Mouse (Mus musculus) heart, adult 18-20 months (tissue): ENCODE measurements around the gene Pth2r. TPM values are rescaled to one million over a fixed set of nuclear protein-coding genes. Genes with fewer than 3 reads are reported as not detected.

Experiments used
- total RNA-seq, 2 experiments: library from RNA; stranded (reverse); gene quantifications; 2 replicates each; pipeline ENCODE4 v1.2.3; 2021

The Pth2r gene
- total RNA-seq, 2 experiments from 2014 or later: not detected

Other genes starting within 250 kb of the Pth2r start
- gene Akr1cl, start 249.3 kb upstream of the Pth2r start, total RNA-seq: under 1 TPM in 1 of 2 experiments, not detected in 1; 0.21 TPM
- not detected for gene Cryge, start 230.9 kb upstream of the Pth2r start, total RNA-seq
- gene Crygd, start 218.6 kb upstream of the Pth2r start, total RNA-seq: not detected
- gene Crygc, start 208.4 kb upstream of the Pth2r start, total RNA-seq: not detected
- not detected for gene Crygb, start 199.8 kb upstream of the Pth2r start, total RNA-seq
- gene Cryga, start 178.7 kb upstream of the Pth2r start, total RNA-seq: not detected
- not detected for gene Gm28845, start 162.5 kb upstream of the Pth2r start, total RNA-seq
- gene D630023F18Rik, start 158.8 kb upstream of the Pth2r start, total RNA-seq: not detected
- gene Idh1, start 95.6 kb upstream of the Pth2r start, total RNA-seq: 10 to 100 TPM; 68.5 to 84.3 TPM
- gene Pikfyve, start 95.4 kb upstream of the Pth2r start, total RNA-seq: 10 to 100 TPM in 1 of 2 experiments, 1 to 10 TPM in 1; 7.8 to 11.5 TPM